Mouse (Mus musculus) brain, embryonic 14.5 days (tissue): Measurements from ENCODE around the gene Mt1.

Experiments used
- CTCF ChIP-seq: fragments of 200-500 bp; IDR thresholded peaks from 2 replicates; pipeline ENCODE4 v1.5.1; 2012; ENCODE audit warnings: inconsistent platforms, mild to moderate bottlenecking, moderate library complexity, borderline replicate concordance; ENCODE audit not compliant: insufficient read depth, insufficient read length; ENCODE audit errors: extremely low read depth
- POLR2A ChIP-seq: fragments of 200-500 bp; IDR thresholded peaks from 2 replicates; pipeline ENCODE4 v1.6.1; 2012; ENCODE audit warnings: mild to moderate bottlenecking, inconsistent platforms, borderline replicate concordance; ENCODE audit not compliant: poor library complexity, insufficient read depth, insufficient read length, severe bottlenecking; ENCODE audit errors: extremely low read depth

GRCm38 (mm10) chr8:94136933-94137332 lies 41.9 kb upstream of the Mt1 start, which contains the start of gene Mt4:
- TF ChIP-seq CTCF (no peak), POLR2A (no peak)
